Mouse (Mus musculus) layer of hippocampus, adult 8-10 months (tissue): ENCODE results near the gene Zfp597. TPM values are rescaled to one million over a fixed set of nuclear protein-coding genes. Genes with fewer than 3 reads are reported as not detected.
A peak's percentile ranks its signal among the peaks of the same experiment; 100 is the strongest.
"Not testable (repeated sequence)": the region's sequence is repeated elsewhere in the genome, so short reads cannot be mapped to it uniquely, and the experiment has no call there.

Source experiments
- DNase-seq, 2 experiments: peaks; one replicate each; pipeline ENCODE4 v3.0.0; 2022; ENCODE audit warnings: low spot score in 2 of 2
- total RNA-seq, 4 experiments: library from RNA; stranded (reverse); gene quantifications; 2 replicates each; pipeline ENCODE4 v1.2.4; 2022

The Zfp597 gene
- total RNA-seq, 4 experiments from 2014 or later, result 21.3 to 29.5 (median 24.6) TPM

DNA sequence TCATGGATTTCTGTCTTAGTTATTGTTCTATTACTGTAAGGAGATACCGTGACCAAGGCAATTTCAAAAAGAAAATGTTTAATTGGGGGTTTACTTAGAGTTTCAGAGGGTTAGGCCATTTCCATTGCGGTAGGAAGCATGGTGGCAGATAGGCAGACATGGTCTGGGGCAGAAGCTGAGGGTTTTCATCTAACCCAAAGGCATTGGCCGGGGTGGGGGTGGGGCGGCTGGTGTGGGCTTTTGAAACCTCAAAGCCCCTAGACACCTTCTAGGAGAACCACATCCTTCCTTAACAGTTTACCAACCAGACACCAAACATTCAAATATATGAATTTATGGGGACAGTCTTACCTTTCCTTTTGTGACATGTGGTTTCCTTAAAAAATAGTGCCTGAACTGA lies 25.1 kb downstream of the Zfp597 start:
- no peak for DNase-seq

- no peak for DNase-seq
Measured at GRCm38 (mm10) chr16:3855776-3856175, 28.6 kb downstream of the Zfp597 start.

GRCm38 (mm10) chr16:3854437-3855182 lies 29.8 kb downstream of the Zfp597 start:
- no peak for DNase-seq

DNA sequence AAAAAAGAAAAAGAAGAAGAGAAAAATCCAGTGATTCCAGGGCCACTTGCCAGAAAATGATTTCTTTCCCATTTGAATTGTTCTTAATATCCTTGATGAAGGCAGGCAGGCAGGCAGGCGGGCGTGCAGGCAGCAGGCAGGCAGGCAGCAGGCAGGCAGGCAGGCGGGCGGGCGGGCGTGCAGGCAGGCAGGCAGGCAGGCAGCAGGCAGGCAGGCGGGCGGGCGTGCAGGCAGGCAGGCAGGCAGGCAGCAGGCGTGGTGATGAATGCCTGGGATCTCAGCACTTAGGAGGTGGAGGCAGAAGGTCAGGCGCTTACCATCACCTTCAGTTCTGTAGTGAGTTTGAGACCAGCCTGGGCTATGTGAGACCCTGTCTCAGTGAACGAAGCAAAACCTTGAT lies 31.8 kb downstream of the Zfp597 start:
- DNase-seq, result no peak

DNA sequence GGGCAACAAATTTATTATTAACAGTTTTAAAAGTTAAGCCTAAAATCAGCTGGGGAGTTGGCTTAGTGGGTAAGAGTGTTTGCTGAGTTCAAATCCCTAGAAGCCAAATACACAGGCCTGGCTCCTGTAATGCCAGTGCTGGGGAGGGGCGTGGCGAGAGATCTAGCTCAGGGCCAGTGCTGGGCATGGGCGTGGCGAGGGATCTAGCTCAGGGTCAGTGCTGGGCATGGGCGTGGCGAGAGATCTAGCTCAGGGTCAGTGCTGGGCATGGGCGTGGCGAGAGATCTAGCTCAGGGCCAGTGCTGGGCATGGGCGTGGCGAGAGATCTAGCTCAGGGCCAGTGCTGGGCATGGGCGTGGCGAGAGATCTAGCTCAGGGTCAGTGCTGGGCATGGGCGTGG lies 33.1 kb downstream of the Zfp597 start:
- not testable (repeated sequence) for DNase-seq

DNA sequence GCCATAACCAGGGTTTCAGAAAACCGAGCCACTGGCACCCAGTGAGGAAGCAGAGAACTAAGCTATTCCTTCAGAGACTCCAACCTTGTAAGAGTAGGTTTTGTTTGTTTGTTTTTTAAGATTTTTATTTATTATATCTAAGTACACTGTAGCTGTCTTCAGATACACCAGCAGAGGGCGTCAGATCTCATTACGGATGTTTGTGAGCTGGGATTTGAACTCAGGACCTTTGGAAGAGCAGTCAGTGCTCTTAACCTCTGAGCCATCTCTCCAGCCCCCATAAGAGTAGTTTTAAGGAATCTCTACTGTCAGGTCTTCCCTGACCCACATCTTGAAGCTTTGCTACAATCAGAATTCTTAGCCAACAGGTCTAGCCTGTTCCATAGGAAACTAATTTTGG lies 35.9 kb downstream of the Zfp597 start:
- DNase-seq, result no peak

DNA sequence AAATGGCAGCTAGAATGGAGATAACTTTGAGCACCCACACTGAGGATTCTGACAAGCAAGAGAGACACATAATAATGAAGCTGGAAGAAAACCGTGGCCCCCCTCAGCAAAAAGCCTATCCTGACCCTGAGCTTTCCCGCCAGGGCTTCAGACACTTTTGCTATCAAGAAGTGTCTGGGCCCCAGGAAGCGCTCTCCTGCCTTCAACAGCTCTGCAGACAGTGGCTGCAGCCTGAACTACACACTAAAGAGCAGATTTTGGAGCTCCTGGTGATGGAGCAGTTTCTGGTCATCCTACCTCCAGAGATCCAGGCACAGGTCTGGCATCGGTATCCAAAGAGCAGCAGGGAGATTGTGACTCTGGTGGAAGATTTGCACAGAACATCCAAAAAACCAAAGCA lies 36.5 kb downstream of the Zfp597 start:
- DNase-seq, result no peak

DNA sequence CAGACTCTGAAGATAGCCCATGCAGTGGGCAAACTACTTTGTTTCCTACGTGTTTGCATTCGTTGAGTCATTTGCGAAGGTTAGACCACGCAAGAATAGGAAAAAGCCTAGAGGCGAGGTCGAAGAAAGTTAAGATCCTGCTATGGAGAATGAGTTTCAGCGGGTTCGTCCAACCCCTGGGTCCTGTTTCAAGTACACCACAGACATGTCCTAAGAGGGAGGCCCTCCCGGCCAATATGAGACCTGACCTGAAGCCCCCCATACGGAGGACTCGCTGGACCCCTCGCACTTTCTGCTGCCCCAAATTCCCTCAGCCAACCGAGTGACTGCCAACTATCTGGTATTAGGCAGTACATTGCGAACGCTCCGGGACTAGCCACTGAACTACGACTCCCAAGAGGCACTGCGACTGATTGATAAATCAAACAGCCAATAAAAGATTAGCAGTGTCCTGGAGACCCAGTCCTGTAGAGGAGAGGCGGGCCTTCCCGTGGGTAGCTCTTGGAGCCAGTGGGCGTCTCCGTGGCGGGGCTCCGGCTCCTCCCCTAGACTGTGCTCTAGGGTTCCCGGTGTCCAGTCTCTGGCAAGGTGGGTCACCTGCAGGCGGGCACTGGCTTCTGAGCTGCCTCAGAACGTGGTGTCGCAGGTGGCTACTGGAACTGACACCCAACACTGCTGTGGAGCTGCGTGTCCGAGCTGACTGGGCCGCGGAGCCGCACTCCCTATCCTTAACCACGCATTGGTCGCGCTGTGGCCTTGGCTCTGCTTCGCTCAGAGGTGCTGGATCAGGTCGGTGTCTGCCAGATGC lies 37.4 kb downstream of the Zfp597 start, which contains the start of gene Zfp174:
Zfp174 (plus strand) TSS at position 558 of the 808 bp plus-strand sequence.
- DNase-seq, result peak; percentile 93 to 95

GRCm38 (mm10) chr16:3843796-3844195 lies 40.6 kb downstream of the Zfp597 start:
- no peak for DNase-seq

- DNase-seq, result no peak
Measured at GRCm38 (mm10) chr16:3842989-3843388, 41.4 kb downstream of the Zfp597 start.

GRCm38 (mm10) chr16:3839157-3839885 lies 45.0 kb downstream of the Zfp597 start:
- DNase-seq, result peak in 1 of 2 experiments; percentile 20

DNA sequence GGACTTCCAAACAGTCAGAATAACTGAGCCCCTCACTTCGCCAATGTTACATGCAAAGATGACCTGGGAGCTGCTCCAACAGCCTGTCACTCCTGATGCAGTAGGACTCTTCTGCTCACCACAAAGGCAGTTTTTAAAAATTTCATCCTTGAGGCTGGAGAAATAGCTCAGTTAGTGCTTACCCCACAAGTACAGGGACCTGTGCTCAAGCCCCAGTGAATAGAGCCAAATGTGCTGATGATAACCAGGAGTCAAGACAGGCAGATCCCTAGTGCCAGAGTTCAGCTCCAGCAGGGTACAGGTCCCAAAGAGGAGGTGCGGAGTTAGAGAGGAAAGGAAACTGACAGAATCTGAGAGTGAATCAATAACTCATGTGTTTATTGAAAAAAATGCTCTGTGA lies 48.9 kb downstream of the Zfp597 start:
- no peak for DNase-seq

- DNase-seq, result no peak
Measured at GRCm38 (mm10) chr16:3830588-3831109, 53.7 kb downstream of the Zfp597 start, which contains the start of gene Olfr15. Gene Olfr15, plus strand, starts transcription at chr16:3830878.

DNA sequence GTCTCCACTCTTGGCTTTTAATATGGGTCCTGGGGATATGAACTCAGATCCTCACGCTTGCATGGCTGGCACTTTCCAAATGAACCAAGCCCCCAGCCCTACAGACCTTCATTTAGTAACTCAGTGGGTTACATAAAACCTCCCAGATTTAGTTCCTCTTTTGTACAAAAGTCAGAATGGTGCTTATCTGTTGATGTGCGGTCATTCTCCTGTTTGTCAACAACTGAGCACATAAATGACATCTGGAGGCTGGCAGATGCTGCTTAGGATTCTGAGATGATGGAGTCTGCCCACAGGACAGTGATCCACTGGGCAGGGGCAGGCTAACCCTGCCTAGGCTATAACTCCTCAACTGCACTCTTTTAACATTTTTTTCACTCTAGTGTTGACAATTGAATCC lies 54.6 kb downstream of the Zfp597 start:
- no peak for DNase-seq

DNA sequence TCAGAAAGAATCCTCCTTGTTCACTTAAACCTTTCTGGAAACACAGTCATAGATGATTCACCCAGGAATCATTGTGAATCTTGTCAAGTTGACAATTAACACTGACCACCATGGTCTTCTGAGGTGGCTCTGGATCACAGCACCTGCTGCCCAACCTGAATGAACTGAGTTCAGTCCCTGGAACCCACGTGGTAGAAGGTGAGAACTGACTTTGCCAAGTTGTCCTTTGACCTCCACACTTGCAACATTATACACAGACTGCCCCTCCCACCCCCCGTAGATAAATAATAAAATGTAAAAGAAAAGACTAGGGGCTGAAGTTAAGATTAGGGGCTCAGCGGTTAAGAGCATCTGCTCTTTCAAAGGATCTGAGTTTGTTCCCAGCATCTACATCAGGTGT lies 56.3 kb downstream of the Zfp597 start:
- no peak for DNase-seq

DNA sequence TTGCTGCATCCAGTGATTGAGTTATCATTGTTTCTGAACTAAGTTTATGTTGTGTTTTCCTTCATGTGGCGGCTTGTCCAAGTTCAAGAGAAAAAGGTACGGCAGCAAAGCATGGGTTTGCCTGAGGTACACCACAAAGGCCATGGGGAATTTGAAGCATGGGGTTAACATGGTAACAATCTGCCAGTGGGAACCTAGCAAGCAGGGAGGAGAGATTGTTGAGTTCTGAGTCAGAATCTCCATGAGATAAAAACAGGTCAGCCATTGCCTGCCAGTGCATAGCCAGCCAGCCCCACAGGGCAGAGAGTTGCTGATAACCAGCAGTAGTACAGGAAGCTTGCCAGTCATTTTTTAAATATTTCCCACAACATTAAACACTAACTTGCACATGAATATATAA lies 64.2 kb downstream of the Zfp597 start:
- no peak for DNase-seq

DNA sequence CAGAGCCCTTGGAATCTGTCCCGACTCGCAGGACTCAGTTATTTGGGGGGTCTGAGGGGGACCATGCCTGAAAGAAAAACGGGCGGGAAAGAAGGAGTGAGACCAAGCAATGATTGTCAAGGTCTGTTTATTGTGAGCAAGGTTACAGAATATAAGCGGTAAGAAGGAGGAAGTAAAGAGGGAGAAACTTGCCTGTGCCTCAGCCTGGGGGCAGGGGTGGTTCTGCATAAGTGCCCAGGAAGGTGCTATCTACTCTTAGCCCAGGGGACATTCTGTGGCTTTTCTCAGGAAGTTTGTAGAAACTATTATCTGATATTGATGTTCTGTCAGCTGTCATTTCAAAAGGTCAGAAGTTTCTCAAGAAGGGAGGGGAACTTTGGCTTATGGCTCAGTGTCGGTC lies 69.7 kb downstream of the Zfp597 start:
- not testable (repeated sequence) for DNase-seq
